Mouse (Mus musculus) megakaryocyte-erythroid progenitor cell, adult 5 weeks (primary cell): Measurements from ENCODE around the gene Acsf2. TPM values are rescaled to one million over a fixed set of nuclear protein-coding genes. Genes with fewer than 3 reads are reported as not detected.

Experiments used
- polyA plus RNA-seq: library from polyadenylated mRNA; stranded (reverse); fragments of >175 nt; gene quantifications from 2 replicates; pipeline ENCODE4 v1.2.3, GENCODE M21; 2012

Gene Acsf2
- 27.1 and 40.1 TPM in 2 replicates for polyA plus RNA-seq

DNA sequence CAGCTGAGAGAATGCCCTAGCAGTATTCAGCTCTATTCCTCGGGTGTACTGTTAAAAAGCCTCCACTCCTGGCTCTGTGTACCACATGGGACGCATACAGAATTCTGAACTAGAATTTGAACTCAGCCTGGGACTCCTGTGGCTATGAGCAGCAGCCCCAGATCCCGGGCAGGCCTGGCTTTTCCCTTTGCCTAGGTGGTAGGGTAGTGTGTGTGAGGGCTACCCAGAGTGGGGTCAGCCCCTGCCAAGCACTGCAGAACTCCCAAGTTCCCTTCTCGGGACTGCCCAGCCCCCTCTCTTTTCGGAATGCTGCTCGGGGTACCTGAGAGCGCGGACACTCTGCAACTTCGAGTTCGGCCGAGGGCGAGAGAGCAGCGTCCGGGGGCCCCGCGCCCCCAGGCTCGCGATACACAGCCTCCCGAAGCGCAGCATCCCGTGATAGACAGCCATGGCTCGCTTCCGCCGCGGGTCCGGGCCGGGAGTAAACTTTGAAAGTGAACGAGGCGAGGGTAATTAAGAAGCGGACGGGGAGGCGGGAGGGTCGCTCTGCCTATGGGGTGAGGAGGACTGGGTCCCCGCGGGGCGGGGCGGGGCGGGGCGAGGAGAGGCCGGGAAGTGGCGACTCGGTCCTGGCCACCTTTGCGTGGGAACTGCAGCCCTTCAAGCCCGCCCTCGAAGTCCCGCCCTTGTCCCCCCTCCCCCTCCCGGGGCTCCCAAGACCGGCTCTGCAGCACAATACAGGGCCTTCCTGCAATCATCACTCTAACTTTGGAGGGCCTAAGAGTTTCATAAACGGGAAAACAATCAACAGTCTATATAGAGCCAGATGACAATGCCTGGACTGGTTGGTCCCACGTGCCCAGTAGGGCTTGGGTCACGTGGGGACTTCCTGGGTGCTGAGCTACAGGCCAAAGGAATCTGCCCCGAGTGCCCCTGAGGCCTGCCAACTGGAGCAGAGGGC lies at the start of gene Acsf2:
Gene Acsf2 (minus strand): TSS at position 551 of the 961 bp plus-strand sequence.

DNA sequence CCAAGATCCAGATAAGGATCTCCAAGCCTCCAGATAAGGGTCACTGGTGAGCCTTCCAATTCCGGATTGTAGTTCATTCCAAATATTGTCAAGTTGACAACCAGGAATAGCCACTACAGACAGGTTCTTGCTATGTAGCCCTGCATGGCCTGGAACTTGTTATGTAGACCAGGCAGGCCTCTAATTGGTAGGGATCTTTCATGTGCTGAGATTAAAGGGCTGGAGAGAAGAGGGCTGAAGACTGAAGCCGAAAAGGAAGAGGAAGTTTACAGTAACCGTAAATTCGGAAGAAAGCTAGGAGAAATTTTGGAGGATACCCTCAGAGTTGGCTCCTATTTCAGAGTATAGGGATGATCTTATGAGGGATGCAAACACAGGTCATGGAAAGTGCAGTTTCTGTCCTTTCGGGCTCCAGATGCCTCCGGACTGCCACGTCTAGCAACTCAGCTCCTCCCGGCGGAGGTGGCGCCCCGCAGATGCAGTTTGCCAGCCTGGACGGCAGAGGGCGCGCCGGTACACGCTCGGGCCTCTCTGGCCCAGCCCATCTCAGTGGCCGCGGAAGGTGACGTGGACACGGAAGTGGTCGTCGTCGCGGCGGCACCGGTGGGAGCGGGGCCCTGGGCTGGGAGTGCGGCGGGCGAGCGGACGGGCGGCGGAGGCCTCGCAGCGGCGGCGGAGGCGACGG lies 27.7 kb upstream of the Acsf2 start, which contains the start of gene Lrrc59:
Gene Lrrc59 (plus strand): TSS at position 569 of the 685 bp plus-strand sequence.

DNA sequence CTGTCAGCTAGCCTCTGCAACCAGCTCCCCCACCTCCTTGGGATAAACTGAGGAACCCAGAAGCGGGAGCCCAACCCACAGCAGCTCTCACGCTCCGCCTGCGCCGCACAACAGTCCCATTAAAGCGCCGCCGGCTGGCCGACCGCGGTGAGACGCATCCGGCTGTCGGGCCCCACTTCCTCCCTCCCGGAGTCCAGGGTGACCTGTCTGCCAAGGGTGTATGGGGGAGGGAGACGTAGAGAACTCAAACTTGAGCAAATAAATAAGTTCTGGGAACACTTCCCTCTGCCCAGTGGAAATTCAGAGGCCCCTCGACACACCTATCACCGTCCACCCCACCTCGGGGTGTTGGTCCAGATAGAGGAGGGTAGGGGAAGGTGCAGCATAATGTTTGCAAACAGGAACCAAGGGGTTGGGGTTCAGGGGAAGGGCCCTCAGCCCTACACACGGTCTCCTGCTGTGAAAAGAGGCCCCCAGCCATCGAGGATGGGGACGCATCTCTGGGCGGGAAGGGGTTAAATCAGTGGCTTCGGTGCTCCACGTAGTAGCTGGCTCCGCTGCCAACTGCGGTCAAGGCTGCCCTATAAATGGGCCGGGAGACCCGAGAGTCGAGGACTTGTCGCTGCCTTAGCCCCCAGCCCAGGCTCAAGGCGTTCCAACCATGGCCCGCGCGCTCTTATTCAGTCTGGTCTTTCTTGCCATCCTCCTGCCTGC lies 37.1 kb downstream of the Acsf2 start, which contains the start of gene Chad:
Gene Chad (plus strand): TSS at position 611 of the 714 bp plus-strand sequence.

DNA sequence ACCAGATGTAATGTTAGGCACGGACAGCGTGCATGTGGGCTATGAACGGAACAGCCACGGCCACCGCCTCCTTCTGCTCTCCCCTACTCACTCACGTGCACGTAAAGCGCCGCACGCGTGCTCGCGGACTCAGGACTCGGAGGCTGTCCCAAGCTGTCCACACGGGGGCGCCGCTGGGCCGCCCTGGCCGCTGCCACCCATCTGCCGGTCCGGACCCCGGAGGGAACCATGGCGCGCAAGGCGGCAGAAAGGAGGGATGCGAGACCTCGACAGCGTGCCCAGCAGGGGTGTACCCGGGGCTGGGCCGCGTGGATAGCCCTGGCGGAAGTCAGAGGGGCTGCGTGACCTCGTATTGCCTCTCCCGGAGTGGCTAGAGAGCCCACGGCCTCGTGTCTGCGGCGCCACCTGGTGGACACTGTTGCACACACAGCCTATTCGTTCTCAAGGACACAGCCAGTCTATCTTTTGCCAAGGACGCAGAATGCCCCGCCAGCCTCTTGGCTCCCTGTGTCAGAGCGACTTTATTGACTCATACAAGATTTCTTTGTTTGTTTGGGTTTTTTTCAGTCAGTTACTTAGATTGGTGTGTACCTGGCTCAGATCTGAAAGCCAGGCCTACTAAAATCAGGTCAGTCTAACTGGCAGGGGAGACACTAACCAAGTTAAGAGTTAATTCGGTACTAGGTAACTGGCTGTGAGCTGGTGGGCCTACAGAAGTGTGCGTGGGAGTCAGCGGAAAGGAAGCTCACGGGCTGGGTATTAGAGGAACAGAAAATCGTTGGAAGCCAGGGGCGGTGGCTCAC lies 52.6 kb downstream of the Acsf2 start, which contains the start of gene Rsad1:
Gene Rsad1 (minus strand): TSS at position 368 of the 803 bp plus-strand sequence.

DNA sequence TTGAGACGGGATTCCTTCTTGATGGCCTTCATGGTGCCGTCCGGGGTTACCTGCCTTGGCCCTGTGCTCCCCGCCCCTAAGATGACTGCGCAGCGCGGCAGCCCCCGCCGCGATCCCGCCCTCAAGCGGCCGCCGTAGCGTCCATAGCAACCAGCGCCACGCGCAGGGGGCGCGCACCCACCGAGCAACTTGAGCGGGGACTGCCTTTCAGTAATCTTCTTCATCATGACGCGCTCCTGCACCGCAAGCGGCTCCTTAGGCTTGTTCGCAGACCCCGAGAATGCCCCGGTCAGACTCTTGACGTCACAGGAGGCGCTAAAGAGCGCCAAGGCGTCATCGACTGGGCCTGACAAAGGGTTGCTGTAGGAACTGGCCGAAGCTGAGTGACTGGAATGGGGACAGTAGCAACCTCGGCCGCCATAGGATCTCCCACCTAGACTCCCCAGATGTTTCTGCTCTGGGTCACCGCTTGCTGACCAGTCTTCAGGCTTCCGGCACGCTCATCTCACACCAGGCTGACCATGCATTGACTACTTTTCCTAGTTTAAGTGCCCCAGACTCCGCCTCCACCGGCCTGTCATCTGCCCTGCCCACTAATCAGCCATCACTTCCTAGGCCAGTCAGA lies 80.3 kb downstream of the Acsf2 start, which contains the start of gene Mycbpap:
Gene Mycbpap (minus strand): TSS at position 524 of the 625 bp plus-strand sequence.

Other genes with a start within 250 kb of the Acsf2 start
- 0.17 and 0.32 TPM in 2 replicates for gene Abcc3, start 208.9 kb downstream of the Acsf2 start, polyA plus RNA-seq
- 0.78 and 0.82 TPM in 2 replicates for gene Cacna1g, start 127.7 kb downstream of the Acsf2 start, polyA plus RNA-seq
- gene Spata20, start 115.7 kb downstream of the Acsf2 start, polyA plus RNA-seq, result not detected in 2 replicates
- gene Epn3, start 101.9 kb downstream of the Acsf2 start, polyA plus RNA-seq, result 0.02 and 0.05 TPM in 2 replicates
- gene Mycbpap, start 80.1 kb downstream of the Acsf2 start, polyA plus RNA-seq, result 0.34 and 0.36 TPM in 2 replicates
- 4.1 and 7.2 TPM in 2 replicates for gene Rsad1, start 52.6 kb downstream of the Acsf2 start, polyA plus RNA-seq
- gene Chad, start 36.8 kb downstream of the Acsf2 start, polyA plus RNA-seq, result 0.69 and 0.91 TPM in 2 replicates
- 158 and 177 TPM in 2 replicates for gene Lrrc59, start 27.9 kb upstream of the Acsf2 start, polyA plus RNA-seq
- gene Mrpl27, start 51.9 kb upstream of the Acsf2 start, polyA plus RNA-seq, result 63.3 and 70.0 TPM in 2 replicates
- gene Eme1, start 52.1 kb upstream of the Acsf2 start, polyA plus RNA-seq, result 9.7 and 9.8 TPM in 2 replicates
- 12.5 and 14.2 TPM in 2 replicates for gene Xylt2, start 75.6 kb upstream of the Acsf2 start, polyA plus RNA-seq
- not detected in 2 replicates for gene Gm11541, start 102.6 kb upstream of the Acsf2 start, polyA plus RNA-seq
- gene Cdc34b, start 139.9 kb upstream of the Acsf2 start, polyA plus RNA-seq, result 0.04 TPM in 1 of 2 replicates, not detected in the other
- gene Tmem92, start 180.8 kb upstream of the Acsf2 start, polyA plus RNA-seq, result not detected in 2 replicates